Mouse (Mus musculus) E14TG2a.4 (cell line): ENCODE measurements around the gene Rhov.

Source experiments
- CTCF ChIP-seq: conservative IDR thresholded peaks from 2 replicates; pipeline ENCODE4 v1.5.1; 2014; ENCODE audit warnings: low read length
- NANOG ChIP-seq: IDR thresholded peaks from 2 replicates; pipeline ENCODE4 v1.6.1; 2014; ENCODE audit warnings: borderline replicate concordance, low read length, mixed read lengths
- POU5F1 ChIP-seq: IDR thresholded peaks from 2 replicates; pipeline ENCODE4 v1.6.1; 2014; ENCODE audit warnings: low read length, borderline replicate concordance

DNA sequence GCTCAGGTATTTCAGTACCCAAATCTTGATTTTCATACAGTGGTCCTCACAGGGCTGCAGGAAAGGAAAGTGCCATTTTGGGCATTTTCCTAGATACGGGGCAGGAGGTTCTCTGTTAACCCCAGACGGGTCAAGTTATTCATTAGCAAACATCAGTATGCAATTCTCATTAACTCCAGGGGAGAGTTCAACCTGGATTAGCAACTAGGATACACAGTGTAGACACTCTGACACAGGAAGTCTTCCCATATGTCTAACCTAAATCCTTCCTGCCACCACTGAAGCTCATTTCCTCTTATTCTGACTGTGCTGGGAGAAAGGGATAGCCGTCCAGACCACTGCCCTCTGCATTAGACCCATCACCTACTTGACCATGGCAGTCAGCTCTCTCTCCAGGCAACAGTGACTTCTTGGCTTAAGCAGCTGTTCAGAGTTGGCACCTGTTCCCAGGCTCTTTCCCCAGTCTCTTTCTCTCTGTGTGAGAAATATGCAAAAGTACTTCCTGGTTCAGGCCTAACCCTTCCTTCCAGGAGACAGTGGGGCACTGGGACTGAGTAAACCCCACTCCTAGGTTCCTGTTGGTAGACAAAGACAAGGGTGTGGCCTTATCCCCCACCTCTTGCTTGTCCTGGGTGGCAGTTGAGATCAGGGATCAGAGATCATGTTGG is 47.1 kb upstream of the Rhov start:
- TF ChIP-seq CTCF = no peak
- no peak for TF ChIP-seq POU5F1
- TF ChIP-seq NANOG = no peak
